Mouse (Mus musculus) adipose tissue, adult 10 weeks (tissue): ENCODE data around the gene Eno2. TPM values are rescaled to one million over a fixed set of nuclear protein-coding genes. Genes with fewer than 3 reads are reported as not detected.

Experiments
- polyA plus RNA-seq: library from polyadenylated mRNA; stranded (reverse); fragments of 350-450 nt; fragmentation: Illumina TruSeq; extraction: RNeasy Lipid Tissue Mini Kit (QIAGEN cat#74804); gene quantifications from one replicate; pipeline ENCODE4 v1.2.3, GENCODE M21; 2014; ENCODE audit warnings: low read depth, low replicate concordance

Gene Eno2
- 5.5 TPM for polyA plus RNA-seq

GRCm38 (mm10) chr6:124769101-124769765, at the start of gene Eno2:
Gene Eno2, minus strand, starts transcription at chr6:124769673.

DNA sequence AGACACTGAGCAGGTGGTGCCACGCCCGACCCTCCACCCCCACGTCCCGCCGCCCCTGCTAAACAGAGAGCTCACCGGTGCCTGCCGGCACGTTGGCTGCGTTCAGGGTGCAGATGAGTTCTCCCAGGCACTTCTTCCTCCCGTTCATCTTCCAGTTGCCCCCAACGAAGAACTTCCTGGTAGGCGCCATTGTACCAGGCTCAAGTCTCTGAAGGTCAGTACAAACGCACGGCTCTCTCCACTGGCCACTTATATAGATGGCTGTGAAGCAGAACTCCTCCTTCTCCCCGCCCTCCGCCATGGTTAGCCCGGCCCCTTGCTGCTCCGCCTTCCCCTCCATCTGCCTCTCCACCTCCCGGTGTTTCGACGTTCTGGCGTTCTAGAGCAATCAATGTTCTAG, 44.5 kb upstream of the Eno2 start, which contains the start of gene Tpi1:
Gene Tpi1, minus strand, starts transcription at position 364 of the 400 bp plus-strand sequence.

DNA sequence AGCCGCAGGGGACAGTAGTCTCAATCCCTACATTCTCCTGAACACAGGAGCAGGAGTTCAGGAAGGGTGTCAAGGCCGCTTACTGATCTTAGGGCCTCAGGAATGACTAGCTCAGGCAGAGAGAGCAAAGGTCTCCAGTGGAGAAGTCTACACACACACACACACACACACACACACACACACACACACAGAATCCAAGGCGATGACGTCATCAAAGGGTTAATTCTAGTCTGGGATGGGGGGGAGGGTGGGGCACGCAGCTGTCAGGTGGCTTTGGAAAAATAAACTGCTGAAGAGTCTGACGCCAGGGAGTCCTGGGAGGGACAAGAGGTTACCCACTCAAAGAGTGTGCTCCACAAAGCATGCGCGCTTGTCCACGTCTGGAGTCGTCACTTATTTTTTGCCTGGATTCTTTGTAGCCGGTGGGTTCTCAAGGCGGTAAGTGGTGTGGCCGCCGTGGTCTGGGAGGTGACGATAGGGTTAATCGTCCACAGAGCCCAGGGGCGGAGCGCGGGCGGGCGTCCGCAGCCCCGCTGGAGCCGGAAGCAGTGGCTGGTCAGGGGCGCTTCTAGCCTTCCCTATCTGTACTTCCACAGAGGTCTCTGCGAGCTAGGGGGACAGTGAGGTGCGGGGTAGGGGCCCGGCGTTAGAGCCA, 39.0 kb upstream of the Eno2 start, which contains the start of gene Spsb2:
Gene Spsb2, plus strand, starts transcription at position 304 of the 655 bp plus-strand sequence.

DNA sequence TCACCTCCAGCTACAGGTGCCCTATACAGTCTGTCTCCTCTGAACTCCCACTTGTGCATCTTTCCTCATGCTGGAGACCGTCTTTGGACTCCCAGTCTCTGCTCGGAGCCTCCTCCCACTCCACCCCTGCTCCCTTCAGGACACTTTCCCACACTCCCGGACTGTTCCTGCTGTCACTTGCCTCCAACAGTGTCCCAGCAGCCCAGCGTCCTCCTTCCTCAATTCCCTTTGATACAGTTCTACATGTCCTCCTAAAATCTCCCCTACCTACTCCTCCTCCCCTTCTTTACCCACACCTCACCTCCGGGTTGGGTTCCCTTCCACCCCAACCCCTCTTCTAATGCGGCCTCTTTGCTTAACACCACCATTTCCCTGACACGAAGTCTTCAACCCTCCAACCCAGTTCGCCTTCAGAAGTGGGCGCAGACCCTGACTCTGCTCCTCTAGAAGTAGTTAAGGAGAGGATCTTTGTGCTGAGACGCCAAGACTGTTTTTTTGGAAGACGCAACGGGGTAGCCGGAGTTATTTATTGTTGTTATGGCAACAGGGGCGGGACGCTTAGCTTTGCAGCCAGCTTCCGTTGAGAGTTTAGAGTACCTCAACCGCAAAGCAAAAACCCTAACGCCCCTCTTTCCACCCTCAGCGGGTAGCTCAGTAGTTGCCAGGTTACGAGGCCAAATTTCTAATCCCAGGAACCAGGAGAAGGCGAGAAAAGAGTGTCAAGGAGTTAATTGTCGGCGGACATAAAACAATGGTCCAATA, 9.9 kb upstream of the Eno2 start, which contains the start of gene Lrrc23:
Gene Lrrc23, minus strand, starts transcription at position 506 of the 762 bp plus-strand sequence.

GRCm38 (mm10) chr6:124755831-124756595, 13.5 kb downstream of the Eno2 start, which contains the start of the genes Gm45234 and Atn1:
Gene Gm45234, minus strand, starts transcription at chr6:124756021.
Gene Atn1, minus strand, starts transcription at chr6:124756524.

GRCm38 (mm10) chr6:124740888-124741761, 28.3 kb downstream of the Eno2 start, which contains the start of gene Grcc10:
Gene Grcc10, minus strand, starts transcription at chr6:124741374.

DNA sequence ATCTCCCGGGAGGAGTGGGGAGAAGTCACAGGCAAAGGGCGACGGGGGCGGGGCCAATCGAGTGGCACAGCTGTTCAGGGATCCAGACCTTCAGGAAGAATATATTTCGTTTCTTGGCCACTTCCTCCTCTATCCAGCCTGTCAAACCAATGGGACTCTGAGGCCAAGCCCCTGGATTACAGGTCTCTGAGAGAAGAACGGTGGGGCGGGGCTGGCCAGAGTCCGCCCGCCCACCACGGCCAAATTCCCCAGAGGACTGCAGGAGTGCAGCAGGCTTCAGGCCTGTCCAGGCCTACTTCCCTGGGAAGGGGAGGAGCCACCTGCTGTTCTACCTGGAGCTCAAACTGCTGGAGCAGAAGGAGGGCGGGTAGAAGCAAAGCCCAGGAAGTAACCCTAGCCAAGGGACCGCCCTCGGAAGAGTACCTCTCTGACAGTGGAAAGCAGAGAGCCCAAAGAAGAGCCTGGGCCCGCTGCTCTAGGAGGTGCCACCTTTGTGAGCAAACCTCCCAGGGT, 30.9 kb downstream of the Eno2 start, which contains the start of gene Ptpn6:
Gene Ptpn6, minus strand, starts transcription at position 204 of the 513 bp plus-strand sequence.

DNA sequence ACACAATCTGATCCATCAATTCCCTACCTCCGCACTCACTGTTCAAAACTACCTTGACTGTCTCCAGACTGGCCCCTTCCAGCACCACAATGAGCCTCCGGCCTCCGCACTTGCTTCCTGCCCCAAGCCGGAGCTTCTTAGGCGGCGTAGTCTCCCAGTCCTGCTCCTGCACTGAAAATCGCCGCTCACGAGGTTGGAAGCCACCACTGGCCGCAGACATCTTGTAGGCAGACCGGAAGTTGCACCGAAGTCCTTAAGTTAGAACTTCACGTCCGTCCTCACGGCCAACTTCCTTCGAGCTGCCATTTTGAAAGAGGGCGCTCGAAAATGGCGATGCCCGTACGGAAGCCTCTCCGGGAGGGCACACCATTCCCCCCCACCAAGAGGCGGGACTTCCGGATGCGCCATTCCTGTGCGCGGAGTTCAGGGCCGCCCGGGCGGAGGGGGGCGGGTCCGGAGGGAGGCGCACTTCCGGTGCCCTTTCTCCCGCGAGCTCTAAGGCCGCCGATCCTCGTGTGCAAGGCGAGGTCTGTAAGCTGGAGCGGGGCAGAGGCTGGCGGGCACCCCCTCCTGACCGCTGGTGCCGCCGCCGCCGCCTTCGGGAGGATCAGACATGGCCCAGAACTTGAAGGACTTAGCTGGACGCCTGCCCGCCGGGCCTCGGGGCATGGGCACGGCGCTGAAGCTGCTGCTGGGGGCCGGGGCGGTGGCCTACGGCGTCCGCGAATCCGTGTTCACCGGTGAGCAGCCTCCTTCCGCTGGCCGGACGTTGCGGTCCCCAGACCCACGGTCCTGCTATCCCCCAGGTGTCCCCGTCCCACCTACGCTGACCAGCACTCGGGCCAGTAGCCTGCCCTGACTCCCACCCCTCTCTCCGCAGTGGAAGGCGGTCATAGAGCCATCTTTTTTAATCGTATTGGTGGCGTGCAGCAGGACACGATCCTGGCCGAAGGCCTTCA, 57.4 kb downstream of the Eno2 start, which contains the start of the genes Emg1 and Phb2:
Gene Emg1, minus strand, starts transcription at position 355 of the 959 bp plus-strand sequence.
Gene Phb2, plus strand, starts transcription at position 513 of the 959 bp plus-strand sequence.

Other genes with a start within 250 kb of the Eno2 start
- 183 TPM for gene C1s1, start 227.3 kb downstream of the Eno2 start, polyA plus RNA-seq
- not detected for gene C1rb, start 199.4 kb downstream of the Eno2 start, polyA plus RNA-seq
- 5.6 TPM for gene C1s2, start 133.6 kb downstream of the Eno2 start, polyA plus RNA-seq
- gene Lpcat3, start 106.6 kb downstream of the Eno2 start, polyA plus RNA-seq = 75.1 TPM
- 55.2 TPM for gene Emg1, start 57.5 kb downstream of the Eno2 start, polyA plus RNA-seq
- 129 TPM for gene Phb2, start 57.3 kb downstream of the Eno2 start, polyA plus RNA-seq
- gene Ptpn6, start 31.0 kb downstream of the Eno2 start, polyA plus RNA-seq = 24.1 TPM
- gene Grcc10, start 28.3 kb downstream of the Eno2 start, polyA plus RNA-seq = 210 TPM
- not detected for gene Gm45234, start 13.7 kb downstream of the Eno2 start, polyA plus RNA-seq
- 47.5 TPM for gene Atn1, start 13.1 kb downstream of the Eno2 start, polyA plus RNA-seq
- 10.8 TPM for gene Lrrc23, start 10.1 kb upstream of the Eno2 start, polyA plus RNA-seq
- gene Spsb2, start 39.0 kb upstream of the Eno2 start, polyA plus RNA-seq = 15.2 TPM
- gene Tpi1, start 44.6 kb upstream of the Eno2 start, polyA plus RNA-seq = 317 TPM
- 84.1 TPM for gene Usp5, start 59.8 kb upstream of the Eno2 start, polyA plus RNA-seq
- gene Cdca3, start 59.9 kb upstream of the Eno2 start, polyA plus RNA-seq = 9.8 TPM
- not detected for gene Gnb3, start 70.6 kb upstream of the Eno2 start, polyA plus RNA-seq
- gene P3h3, start 88.1 kb upstream of the Eno2 start, polyA plus RNA-seq = 18.1 TPM
- 1.5 TPM for gene Gpr162, start 94.3 kb upstream of the Eno2 start, polyA plus RNA-seq
- gene Cd4, start 118.5 kb upstream of the Eno2 start, polyA plus RNA-seq = 1.8 TPM
- gene Lag3, start 142.0 kb upstream of the Eno2 start, polyA plus RNA-seq = 2.3 TPM
- 493 TPM for gene Ptms, start 150.4 kb upstream of the Eno2 start, polyA plus RNA-seq
- gene Mlf2, start 161.7 kb upstream of the Eno2 start, polyA plus RNA-seq = 206 TPM
- 105 TPM for gene Cops7a, start 195.9 kb upstream of the Eno2 start, polyA plus RNA-seq
- 2.8 TPM for gene Pianp, start 227.0 kb upstream of the Eno2 start, polyA plus RNA-seq
- 34.8 TPM for gene Zfp384, start 239.5 kb upstream of the Eno2 start, polyA plus RNA-seq